Mouse (Mus musculus) stomach, embryonic 16.5 days (tissue): ENCODE results near the gene Synpo2. TPM values are rescaled to one million over a fixed set of nuclear protein-coding genes. Genes with fewer than 3 reads are reported as not detected.
A peak's percentile ranks its signal among the peaks of the same experiment; 100 is the strongest.

Experiments used
- ATAC-seq: fragments of 200-750 bp; cut with Nextera tagmentation; 2 replicates; pipeline ENCODE4 v1.8.0; 2017; ENCODE audit warnings: moderate number of reproducible peaks, moderate TSS enrichment; ENCODE audit not compliant: insufficient read depth, low FRiP score
- H3K27ac ChIP-seq: fragments of 300-500 bp; sonication (generic); 2 replicates; pipeline ENCODE4 v1.5.1; 2014; ENCODE audit warnings: low read length
- H3K27me3 ChIP-seq: fragments of 300-500 bp; sonication (generic); 2 replicates; pipeline ENCODE4 v1.6.1; 2014; ENCODE audit warnings: low read length, control low read depth, mixed read lengths; ENCODE audit not compliant: control insufficient read depth, insufficient read depth
- H3K36me3 ChIP-seq: fragments of 300-500 bp; sonication (generic); 2 replicates; pipeline ENCODE4 v1.6.1; 2014; ENCODE audit warnings: low read length; ENCODE audit not compliant: control insufficient read depth, insufficient read depth
- H3K4me1 ChIP-seq: fragments of 300-500 bp; sonication (generic); 2 replicates; pipeline ENCODE4 v1.6.1; 2014; ENCODE audit warnings: low read length, control low read depth, mixed read lengths; ENCODE audit not compliant: control insufficient read depth, insufficient read depth
- H3K4me2 ChIP-seq: fragments of 300-500 bp; sonication (generic); 2 replicates; pipeline ENCODE4 v1.6.1; 2014; ENCODE audit warnings: low read depth, low read length, mixed read lengths
- H3K4me3 ChIP-seq: fragments of 300-500 bp; sonication (generic); replicated peaks from 2 replicates; pipeline ENCODE4 v1.5.1; 2014; ENCODE audit warnings: mild to moderate bottlenecking, low read length
- H3K9ac ChIP-seq: fragments of 300-500 bp; sonication (generic); 2 replicates; pipeline ENCODE4 v1.6.1; 2014; ENCODE audit warnings: low read length
- H3K9me3 ChIP-seq: fragments of 300-500 bp; sonication (generic); replicated peaks from 2 replicates; pipeline ENCODE4 v1.6.1; 2016; ENCODE audit warnings: low read length, control low read depth; ENCODE audit not compliant: control insufficient read depth
- WGBS: fragments of 180-500 bp; shearing (Covaris S2); extraction: QIAGEN DNeasy Blood & Tissue Kit; methylation state at CpG from one replicate; pipeline ENCODE4 v1.1.7; 2014; 5-methylcytosine and 5-hydroxymethylcytosine counted together
- polyA plus RNA-seq: library from polyadenylated mRNA; unstranded; fragments of >200 nt; fragmentation: Nextera tagmentation; extraction: Ambion mirVana; gene quantifications from 2 replicates; pipeline ENCODE4 v1.2.1, GENCODE M21; 2015

The Synpo2 gene
- polyA plus RNA-seq, 1 experiment from 2014 or later: 38.7 TPM

- Histone ChIP-seq H3K4me1 (no peaks in the 10 kb centered on the region), H3K27ac (no peak overlapping the region), H3K36me3 (no peaks in the 10 kb centered on the region), H3K9ac (no peak overlapping the region), H3K9me3 (no peaks in the 10 kb centered on the region), H3K4me3 (no peak overlapping the region), H3K27me3 (no peaks in the 10 kb centered on the region), H3K4me2 (no peak overlapping the region)
- 65% methylated on average over 6 of the region's 6 CpGs for WGBS
- no peak for ATAC-seq
Observed at GRCm38 (mm10) chr3:123218646-123219045, 17.3 kb downstream of the Synpo2 start.

GRCm38 (mm10) chr3:123208891-123209290 is 27.1 kb downstream of the Synpo2 start:
- WGBS: 47% methylated on average over 4 of the region's 4 CpGs

GRCm38 (mm10) chr3:123207386-123207785 is 28.6 kb downstream of the Synpo2 start:
- no peaks in the 10 kb centered on the region for H3K27me3 ChIP-seq
- no peak overlapping the region for H3K4me2 ChIP-seq
- WGBS: 62% methylated on average over 5 of the region's 5 CpGs
- no peak overlapping the region for H3K4me3 ChIP-seq
- ATAC-seq: no peak
- H3K36me3 ChIP-seq: no peaks in the 10 kb centered on the region
- no peak overlapping the region for H3K9ac ChIP-seq
- H3K9me3 ChIP-seq: no peaks in the 10 kb centered on the region
- H3K27ac ChIP-seq: peak overlapping the region; percentile 31; the same call in 1 of the 2 replicates
- H3K4me1 ChIP-seq: 0 out of 2 replicates have a peak, but pooled peaks cover 5% of the 10 kb centered on the region

More at GRCm38 (mm10) chr3:123208891-123209290, 27.1 kb downstream of the Synpo2 start:
- Histone ChIP-seq H3K4me2 (no peak overlapping the region), H3K4me3 (no peak overlapping the region), H3K9me3 (no peaks in the 10 kb centered on the region), H3K27ac (peak overlapping the region; percentile 19; the same call in 1 of the 2 replicates), H3K27me3 (no peaks in the 10 kb centered on the region), H3K9ac (no peak overlapping the region), H3K36me3 (no peaks in the 10 kb centered on the region), H3K4me1 (0 out of 2 replicates have a peak, but pooled peaks cover 5% of the 10 kb centered on the region)
- ATAC-seq: no peak

GRCm38 (mm10) chr3:123205485-123205884 is 30.5 kb downstream of the Synpo2 start:
- Histone ChIP-seq H3K4me3 (no peak overlapping the region), H3K4me2 (peak overlapping the region; percentile 29), H3K9ac (no peak overlapping the region), H3K36me3 (no peaks in the 10 kb centered on the region), H3K27me3 (no peaks in the 10 kb centered on the region), H3K27ac (peak overlapping the region; percentile 81), H3K9me3 (no peaks in the 10 kb centered on the region), H3K4me1 (0 out of 2 replicates have a peak, but pooled peaks cover 5% of the 10 kb centered on the region)
- WGBS: 59% methylated on average over 7 of the region's 7 CpGs
- no peak for ATAC-seq

GRCm38 (mm10) chr3:123205065-123205464 is 30.9 kb downstream of the Synpo2 start:
- H3K4me2 ChIP-seq: peak overlapping the region; percentile 29
- ATAC-seq: peak; percentile 48; the same call in 1 of the 2 replicates

DNA sequence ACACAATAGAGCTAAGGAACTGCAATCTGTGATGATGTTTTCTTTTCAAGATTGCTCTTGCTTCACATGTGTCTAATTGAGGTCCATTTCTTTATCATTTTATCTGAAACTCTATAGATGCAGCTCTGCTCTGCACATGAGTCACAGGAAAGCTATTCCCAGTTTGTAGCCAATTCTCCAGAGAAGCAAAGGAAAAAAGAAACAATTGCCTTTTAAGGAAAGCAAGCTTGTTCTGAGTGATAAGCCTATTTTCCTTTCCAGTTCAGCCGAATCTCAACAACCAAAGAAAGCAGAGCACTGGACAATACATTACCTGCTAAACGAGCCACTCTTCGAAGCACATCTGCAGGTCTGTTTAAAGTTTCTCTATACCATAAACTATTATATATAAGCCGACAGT is 31.3 kb downstream of the Synpo2 start:
- ATAC-seq: peak; percentile 83
- Histone ChIP-seq H3K4me2 (peak overlapping the region; percentile 29), H3K36me3 (no peaks in the 10 kb centered on the region), H3K27ac (peak overlapping the region; percentile 81), H3K4me3 (no peak overlapping the region; the same call in 1 of the 2 replicates), H3K9ac (0 out of 2 replicates have a peak overlapping the region, but pooled peaks have one; percentile 36), H3K9me3 (no peaks in the 10 kb centered on the region), H3K4me1 (0 out of 2 replicates have a peak, but pooled peaks cover 5% of the 10 kb centered on the region), H3K27me3 (no peaks in the 10 kb centered on the region)
- WGBS: 15% methylated on average over 4 of the region's 4 CpGs

More at GRCm38 (mm10) chr3:123205065-123205464, 30.9 kb downstream of the Synpo2 start:
- peak overlapping the region; percentile 36; the same call in 1 of the 2 replicates for H3K9ac ChIP-seq
- no peaks in the 10 kb centered on the region for H3K9me3 ChIP-seq
- WGBS: 25% methylated on average over 6 of the region's 6 CpGs
- H3K4me1 ChIP-seq: 0 out of 2 replicates have a peak, but pooled peaks cover 5% of the 10 kb centered on the region
- no peaks in the 10 kb centered on the region for H3K27me3 ChIP-seq
- no peak overlapping the region; the same call in 1 of the 2 replicates for H3K4me3 ChIP-seq
- peak overlapping the region; percentile 81 for H3K27ac ChIP-seq
- H3K36me3 ChIP-seq: no peaks in the 10 kb centered on the region

DNA sequence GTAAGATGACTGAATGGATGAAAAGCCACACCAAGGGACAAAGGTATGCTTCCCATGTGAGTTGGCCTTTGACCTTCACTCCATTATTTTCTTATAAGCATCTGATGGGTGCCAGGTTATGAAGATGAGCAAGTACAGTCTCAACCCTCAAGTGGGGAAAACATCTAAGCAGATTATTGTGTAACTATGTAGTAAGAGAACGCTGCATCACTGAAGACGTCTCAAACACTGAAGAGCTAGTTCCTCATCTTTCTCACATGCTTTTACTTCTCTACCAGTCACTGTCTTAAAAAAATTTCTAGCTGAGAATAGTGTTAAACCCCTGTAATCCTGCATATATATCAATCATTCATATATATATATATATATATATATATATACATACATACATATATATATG is 34.2 kb downstream of the Synpo2 start:
- Histone ChIP-seq H3K4me2 (no peak overlapping the region), H3K36me3 (no peaks in the 10 kb centered on the region), H3K27ac (no peak overlapping the region), H3K27me3 (no peaks in the 10 kb centered on the region), H3K4me1 (0 out of 2 replicates have a peak, but pooled peaks cover 5% of the 10 kb centered on the region), H3K9ac (no peak overlapping the region), H3K4me3 (no peak overlapping the region), H3K9me3 (no peaks in the 10 kb centered on the region)
- no peak for ATAC-seq
- 85% methylated on average over 2 of the region's 2 CpGs for WGBS

DNA sequence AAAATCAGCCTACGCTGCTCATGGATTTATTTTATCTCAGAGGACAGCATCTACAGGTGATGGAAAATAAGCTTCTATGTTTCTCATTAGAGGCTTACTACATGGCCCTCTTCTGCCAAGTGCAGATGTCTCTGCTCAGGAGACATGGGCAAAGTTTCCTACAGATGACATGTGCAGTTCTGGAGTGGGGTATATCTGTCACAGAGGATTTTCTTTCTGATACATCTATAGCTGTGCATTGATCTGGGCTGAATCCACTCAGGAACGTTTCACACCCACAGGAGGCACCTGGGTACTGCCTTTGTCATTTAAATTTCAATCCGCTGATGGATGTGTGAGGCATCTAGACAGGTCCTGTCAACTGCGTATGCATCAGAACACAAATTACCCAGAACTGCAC is 42.2 kb downstream of the Synpo2 start:
- ATAC-seq: no peak
- no peak overlapping the region for H3K27ac ChIP-seq
- H3K27me3 ChIP-seq: no peaks in the 10 kb centered on the region
- H3K9me3 ChIP-seq: no peaks in the 10 kb centered on the region
- WGBS: 83% methylated on average over 4 of the region's 4 CpGs
- H3K4me2 ChIP-seq: no peak overlapping the region
- no peaks in the 10 kb centered on the region for H3K36me3 ChIP-seq
- no peak overlapping the region for H3K9ac ChIP-seq
- H3K4me3 ChIP-seq: no peak overlapping the region
- H3K4me1 ChIP-seq: no peaks in the 10 kb centered on the region

- Histone ChIP-seq H3K36me3 (no peaks in the 10 kb centered on the region), H3K9me3 (no peaks in the 10 kb centered on the region), H3K27ac (no peak overlapping the region), H3K4me3 (no peak overlapping the region), H3K27me3 (no peaks in the 10 kb centered on the region), H3K4me1 (peaks cover 3% of the 10 kb centered on the region; the same call in 1 of the 2 replicates), H3K4me2 (no peak overlapping the region), H3K9ac (no peak overlapping the region)
- no peak for ATAC-seq
Observed at GRCm38 (mm10) chr3:123191602-123192001, 44.3 kb downstream of the Synpo2 start.
